Mouse (Mus musculus): ENCODE measurements around the gene Mvb12a.

DNA sequence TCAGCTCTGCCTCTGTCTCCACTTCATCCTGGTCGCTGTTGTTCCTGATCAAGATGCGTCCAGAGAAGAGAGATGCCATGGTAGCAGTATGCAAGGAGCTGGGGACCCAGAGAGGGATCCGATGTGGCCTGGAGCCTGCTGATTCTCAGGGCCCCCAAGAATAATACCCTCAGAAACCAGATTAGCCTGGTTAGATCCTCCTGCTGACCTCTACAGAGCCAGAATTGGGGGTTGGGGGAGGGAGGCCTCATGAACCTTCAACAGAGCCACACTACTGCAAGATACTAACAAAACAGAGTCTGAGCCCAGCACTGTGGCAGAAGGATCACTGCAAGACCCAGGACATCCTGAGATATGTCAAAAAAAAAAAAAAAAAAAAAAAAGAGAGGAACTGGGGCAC lies 23.8 kb downstream of the Mvb12a start, which contains the start of gene Nxnl1:
- TF ChIP-seq CTCF (IDR thresholded peaks at IDR 0.05; ENCODE audit: borderline replicate concordance, control insufficient read depth, extremely low read depth, insufficient read depth, low read length, poor library complexity) (no peak), POLR2A (IDR thresholded peaks at IDR 0.05; ENCODE audit: control insufficient read depth, extremely low read depth, insufficient read depth, low read length, poor library complexity) (no peak)

Data from thymus, adult 2 months (tissue).